1 mouse cellular context compared by ENCODE assay signal in genomic region chr9:121847138-121847537, GRCm38 (mm10).
TF ChIP-seq lines count a peak whose summit lies in the region.

No protein-coding gene starts in this region.

TF ChIP-seq in MEL, 35 proteins besides CTCF, POLR2A, EP300 and RAD21:
- TF ChIP-seq MAZ (IDR thresholded peaks at IDR 0.05; ENCODE audit: low read depth, low read length) = no peak
- no peak for TF ChIP-seq BHLHE40 (IDR thresholded peaks at IDR 0.05; ENCODE audit: borderline replicate concordance, low read depth, low read length)
- TF ChIP-seq GATA1 (IDR thresholded peaks at IDR 0.05; ENCODE audit: low read depth, low read length) = no peak
- TF ChIP-seq NRF1 (IDR thresholded peaks at IDR 0.05; ENCODE audit: insufficient read depth, low read depth, low read length, poor library complexity, severe bottlenecking) = no peak
- no peak for TF ChIP-seq MAFK (IDR thresholded peaks at IDR 0.05; ENCODE audit: borderline replicate concordance, low read depth, low read length)
- no peak for TF ChIP-seq ELF1 (IDR thresholded peaks at IDR 0.05; ENCODE audit: low read depth, low read length)
- no peak for TF ChIP-seq USF2 (IDR thresholded peaks at IDR 0.05; ENCODE audit: borderline replicate concordance in 1 of 2, insufficient read depth in 1 of 2, low read depth in 1 of 2, low read length in 2 of 2)
